Mouse (Mus musculus): ENCODE measurements at regions not wholly inside any gene's neighbourhood (a gene's known extent, or its start where the extent isn't known, plus 50 kb on each side); places are given as distances from the start of the nearest gene placed in this dataset.

DNA sequence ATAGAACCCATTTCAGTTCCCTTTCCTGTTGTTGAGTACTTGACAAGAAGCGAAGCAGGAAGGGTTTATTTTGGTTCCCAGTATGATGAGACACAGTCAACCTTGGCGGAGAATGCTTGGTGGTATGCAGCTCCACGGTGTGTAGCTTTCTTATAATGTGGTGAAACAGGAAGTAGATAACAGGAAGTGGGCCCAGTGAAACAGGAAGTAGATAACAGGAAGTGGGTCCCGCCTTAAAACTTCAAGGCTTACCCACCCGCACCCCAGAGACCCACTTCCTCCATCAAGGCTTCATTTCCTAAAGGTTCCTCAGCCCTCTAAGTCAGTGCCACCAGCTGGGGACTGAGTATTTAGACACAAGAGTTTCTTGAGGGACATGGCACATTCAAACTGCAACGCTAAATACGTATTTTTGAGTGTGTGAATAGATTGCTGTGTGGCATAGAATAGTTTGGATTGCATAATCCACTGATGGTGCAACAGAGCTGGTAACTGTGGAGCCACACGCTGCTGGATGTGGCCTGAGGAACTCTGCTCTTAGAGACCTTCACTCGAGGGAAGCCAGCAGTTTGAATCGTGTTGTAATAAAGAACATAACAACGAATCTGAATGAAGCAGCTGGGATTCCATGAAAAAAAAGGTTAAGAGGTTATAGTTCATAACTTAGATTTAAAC, 190.8 kb downstream of the Npr3 start:
- TF ChIP-seq MAX (IDR thresholded peaks at IDR 0.05) (no peak), CTCF (IDR thresholded peaks at IDR 0.05; ENCODE audit: control insufficient read depth, insufficient read depth, insufficient read length) (no peak), USF1 (IDR thresholded peaks at IDR 0.05; ENCODE audit: low read depth) (no peak), MYOD1 (IDR thresholded peaks at IDR 0.05; ENCODE audit: control insufficient read depth, insufficient read length, low read depth) (no peak)

Measured in C2C12 (cell line).